ENCODE assay signal across 16 mouse cellular contexts in genomic region chr5:138694036-138694435, GRCm38 (mm10).
A peak's percentile ranks its signal among the peaks of the same experiment; 100 is the strongest.
DNase-seq lines count a peak whose midpoint lies in the region; ATAC-seq and TF ChIP-seq lines count a peak whose summit lies in the region.
"Had no signal": no experiment of that assay in that cellular context is flagged by ENCODE, and none has a peak within 500 bp of the region (broad histone marks: within the 10 kb centered on the region; RNA-seq: fewer than 3 reads in every experiment).

No protein-coding gene starts in this region.

- H3K4me1 ChIP-seq in stomach, postnatal 0 days (replicated peaks; ENCODE audit: control insufficient read depth, insufficient read depth): peaks cover 2% of the 10 kb centered on the region; the same call in 1 of the 2 replicates
- H3K4me1 ChIP-seq: lung, embryonic 15.5 days had no signal

- H3K27ac ChIP-seq in stomach, postnatal 0 days (replicated peaks): no peak overlapping the region
- H3K27ac ChIP-seq: heart, adult 2 months; hindbrain, embryonic 15.5 days; left cerebral cortex, adult 2 months; lung, embryonic 15.5 days had no signal

- H3K9me3 ChIP-seq in stomach, postnatal 0 days (ENCODE audit: control insufficient read depth, low read length): no peaks in the 10 kb centered on the region
- H3K9me3 ChIP-seq: hindbrain, embryonic 15.5 days; lung, embryonic 15.5 days had no signal

- no peak overlapping the region for H3K4me2 ChIP-seq in stomach, postnatal 0 days (replicated peaks; ENCODE audit: low read depth)
- H3K4me2 ChIP-seq: hindbrain, embryonic 15.5 days; lung, embryonic 15.5 days; midbrain, embryonic 11.5 days had no signal

- no peak for ATAC-seq in stomach, postnatal 0 days (ENCODE audit: low FRiP score, low TSS enrichment)
- ATAC-seq: forebrain, postnatal 0 days had no signal

- H3K36me3 ChIP-seq in stomach, postnatal 0 days (ENCODE audit: control insufficient read depth, insufficient read depth, low read length): no peaks in the 10 kb centered on the region
- H3K36me3 ChIP-seq: hindbrain, embryonic 15.5 days; lung, embryonic 15.5 days had no signal

- DNase-seq in gastrocnemius, postnatal 10 days: peak; percentile 10
- no peak for DNase-seq in gastrocnemius, adult 8-10 months (ENCODE audit: low spot score in 2 of 2)
- peak; percentile 14 for DNase-seq in NIH3T3 (ENCODE audit: low read depth)
- DNase-seq in gastrocnemius, postnatal 25 days: peak; percentile 26
- no peak for DNase-seq in stomach, postnatal 0 days (ENCODE audit: low spot score)
- DNase-seq in urinary bladder, postnatal 36 days (ENCODE audit: low spot score in 2 of 2): no peak
- no peak for DNase-seq in spleen, adult 12 weeks (ENCODE audit: low spot score)
- DNase-seq: cerebellum, postnatal 36 days; forebrain, postnatal 0 days; kidney, adult 2 months; liver had no signal

- no peak overlapping the region for H3K4me3 ChIP-seq in stomach, postnatal 0 days (ENCODE audit: low read depth, low read length)
- H3K4me3 ChIP-seq: heart, adult 2 months; hindbrain, embryonic 15.5 days; left cerebral cortex, adult 2 months; lung, embryonic 15.5 days had no signal

- TF ChIP-seq EP300 in stomach, postnatal 0 days (optimal IDR thresholded peaks at IDR 0.05): no peak

- WGBS in stomach, postnatal 0 days: 40% methylated on average over 2 of the region's 2 CpGs

- TF ChIP-seq CTCF in stomach, postnatal 0 days (IDR thresholded peaks at IDR 0.05; ENCODE audit: low read depth): peak; percentile 40

- H3K9ac ChIP-seq in stomach, postnatal 0 days (ENCODE audit: low read length): no peak overlapping the region
- H3K9ac ChIP-seq: forebrain, postnatal 0 days; hindbrain, embryonic 15.5 days; lung, embryonic 15.5 days had no signal

- no peaks in the 10 kb centered on the region for H3K27me3 ChIP-seq in stomach, postnatal 0 days (ENCODE audit: control insufficient read depth, insufficient read depth, low read length)
- H3K27me3 ChIP-seq: hindbrain, embryonic 15.5 days; lung, embryonic 15.5 days had no signal

Comparison
In these comparisons a context has a peak if more than half of its experiments do, and no peak if none do; other contexts are left out.
1. DNase-seq: peak in gastrocnemius, postnatal 10 days (single experiment), NIH3T3 (single experiment) and gastrocnemius, postnatal 25 days (single experiment); none in gastrocnemius, adult 8-10 months (0 of 2), stomach, postnatal 0 days (single experiment), urinary bladder, postnatal 36 days (0 of 2) and spleen, adult 12 weeks (single experiment).